Mouse (Mus musculus) stomach, postnatal 0 days (tissue): Measurements from ENCODE around the gene Uqcrq. TPM values are rescaled to one million over a fixed set of nuclear protein-coding genes. Genes with fewer than 3 reads are reported as not detected.
A peak's percentile ranks its signal among the peaks of the same experiment; 100 is the strongest.

ENCODE experiments used
- ATAC-seq: fragments of 200-750 bp; cut with Nextera tagmentation; 2 replicates; pipeline ENCODE4 v1.8.0; 2017; ENCODE audit not compliant: low FRiP score, low TSS enrichment
- DNase-seq: peaks from one replicate; pipeline ENCODE4 v3.0.0-alpha.2; 2016; ENCODE audit warnings: low spot score
- H3K27ac ChIP-seq: fragments of 300-500 bp; sonication (generic); replicated peaks from 2 replicates; pipeline ENCODE4 v1.5.1; 2014; ENCODE audit warnings: mild to moderate bottlenecking, control low read depth
- H3K27me3 ChIP-seq: fragments of 300-500 bp; sonication (generic); 2 replicates; pipeline ENCODE4 v1.6.1; 2014; ENCODE audit warnings: low read length; ENCODE audit not compliant: control insufficient read depth, insufficient read depth
- H3K36me3 ChIP-seq: fragments of 300-500 bp; sonication (generic); 2 replicates; pipeline ENCODE4 v1.6.1; 2014; ENCODE audit warnings: low read length, mixed read lengths; ENCODE audit not compliant: control insufficient read depth, insufficient read depth
- H3K4me1 ChIP-seq: fragments of 300-500 bp; sonication (generic); replicated peaks from 2 replicates; pipeline ENCODE4 v1.6.1; 2014; ENCODE audit warnings: antibody characterized with exemption; ENCODE audit not compliant: control insufficient read depth, insufficient read depth
- H3K4me2 ChIP-seq: fragments of 300-500 bp; sonication (generic); replicated peaks from 2 replicates; pipeline ENCODE4 v1.6.1; 2014; ENCODE audit warnings: low read depth, mild to moderate bottlenecking, control low read depth, moderate library complexity
- H3K4me3 ChIP-seq: fragments of 300-500 bp; sonication (generic); 2 replicates; pipeline ENCODE4 v1.5.1; 2014; ENCODE audit warnings: low read depth, low read length, control low read depth
- H3K9ac ChIP-seq: fragments of 300-500 bp; sonication (generic); 2 replicates; pipeline ENCODE4 v1.6.1; 2014; ENCODE audit warnings: mild to moderate bottlenecking, low read length, control low read depth, mixed read lengths
- H3K9me3 ChIP-seq: fragments of 300-500 bp; sonication (generic); 2 replicates; pipeline ENCODE4 v1.6.1; 2016; ENCODE audit warnings: low read length; ENCODE audit not compliant: control insufficient read depth
- CTCF ChIP-seq: IDR thresholded peaks from 2 replicates; pipeline ENCODE4 v1.5.1; 2016; ENCODE audit warnings: antibody characterized with exemption, low read depth, mild to moderate bottlenecking, moderate library complexity
- EP300 ChIP-seq: optimal IDR thresholded peaks from 2 replicates; pipeline ENCODE3; 2016; ENCODE audit warnings: antibody characterized with exemption
- WGBS: fragments of 180-500 bp; shearing (Covaris S2); extraction: QIAGEN DNeasy Blood & Tissue Kit; methylation state at CpG from one replicate; pipeline ENCODE4 v1.1.7; 2014; 5-methylcytosine and 5-hydroxymethylcytosine counted together
- polyA plus RNA-seq: library from polyadenylated mRNA; unstranded; fragments of >200 nt; fragmentation: Nextera tagmentation; extraction: Ambion mirVana; gene quantifications from 2 replicates; pipeline ENCODE4 v1.2.1, GENCODE M21; 2015

Uqcrq gene
- polyA plus RNA-seq, 1 experiment from 2014 or later, result 973 TPM

GRCm38 (mm10) chr11:53463551-53464424, 33.2 kb upstream of the Uqcrq start:
- Histone ChIP-seq H3K4me1 (no peaks in the 10 kb centered on the region), H3K4me2 (peak overlapping the region; percentile 55), H3K4me3 (peak overlapping the region; percentile 43), H3K36me3 (no peaks in the 10 kb centered on the region), H3K27ac (no peak overlapping the region), H3K27me3 (peaks cover 9% of the 10 kb centered on the region), H3K9me3 (no peaks in the 10 kb centered on the region), H3K9ac (peak overlapping the region; percentile 38)
- 10% methylated on average over 54 of the region's 55 CpGs for WGBS
- ATAC-seq, result no peak
- TF ChIP-seq EP300, result no peak
- no peak for TF ChIP-seq CTCF
- peak; percentile 48 for DNase-seq

GRCm38 (mm10) chr11:53461727-53462126, 31.1 kb upstream of the Uqcrq start:
- TF ChIP-seq CTCF (no peak), EP300 (no peak)
- Histone ChIP-seq H3K4me3 (no peak overlapping the region), H3K36me3 (no peaks in the 10 kb centered on the region), H3K4me1 (no peaks in the 10 kb centered on the region), H3K9ac (no peak overlapping the region), H3K27me3 (peaks cover 9% of the 10 kb centered on the region), H3K4me2 (no peak overlapping the region), H3K27ac (no peak overlapping the region), H3K9me3 (no peaks in the 10 kb centered on the region)
- DNase-seq, result peak; percentile 52
- ATAC-seq, result peak; percentile 28
- WGBS, result 33% methylated on average over 5 of the region's 5 CpGs

- no peak for TF ChIP-seq EP300
- TF ChIP-seq CTCF, result no peak
- WGBS, result 77% methylated on average over 3 of the region's 3 CpGs
- Histone ChIP-seq H3K4me1 (no peaks in the 10 kb centered on the region), H3K36me3 (no peaks in the 10 kb centered on the region), H3K9me3 (no peaks in the 10 kb centered on the region), H3K27me3 (peaks cover 7% of the 10 kb centered on the region; the same call in 1 of the 2 replicates), H3K4me3 (no peak overlapping the region), H3K27ac (no peak overlapping the region), H3K4me2 (no peak overlapping the region), H3K9ac (no peak overlapping the region)
- ATAC-seq (no peak), DNase-seq (no peak)
These were observed 29.6 kb upstream of the Uqcrq start for GRCm38 (mm10) chr11:53460192-53460591.

- H3K4me1 ChIP-seq, result no peaks in the 10 kb centered on the region
- H3K36me3 ChIP-seq, result no peaks in the 10 kb centered on the region
- ATAC-seq (no peak), DNase-seq (no peak)
- H3K4me2 ChIP-seq, result no peak overlapping the region
- no peak overlapping the region for H3K4me3 ChIP-seq
- H3K27ac ChIP-seq, result no peak overlapping the region
- H3K9me3 ChIP-seq, result no peaks in the 10 kb centered on the region
- peaks cover 7% of the 10 kb centered on the region; the same call in 1 of the 2 replicates for H3K27me3 ChIP-seq
- WGBS, result 65% methylated on average over 3 of the region's 3 CpGs
- H3K9ac ChIP-seq, result no peak overlapping the region
- TF ChIP-seq EP300, result no peak
- no peak for TF ChIP-seq CTCF
These were observed 28.4 kb upstream of the Uqcrq start for GRCm38 (mm10) chr11:53458996-53459395.

GRCm38 (mm10) chr11:53457372-53457954, 26.8 kb upstream of the Uqcrq start:
- DNase-seq, result no peak
- peak; percentile 28 for ATAC-seq
- WGBS, result 15% methylated on average over 21 of the region's 29 CpGs

More at GRCm38 (mm10) chr11:53457372-53457954, 26.8 kb upstream of the Uqcrq start:
- Histone ChIP-seq H3K27ac (peak overlapping the region; percentile 18; the same call in 1 of the 2 replicates), H3K4me2 (peak overlapping the region; percentile 95), H3K27me3 (no peaks in the 10 kb centered on the region; the same call in 1 of the 2 replicates), H3K36me3 (no peaks in the 10 kb centered on the region), H3K4me3 (peak overlapping the region; percentile 52), H3K4me1 (no peaks in the 10 kb centered on the region), H3K9me3 (no peaks in the 10 kb centered on the region), H3K9ac (peak overlapping the region; percentile 63)
- TF ChIP-seq EP300 (no peak), CTCF (peak; percentile 45)
